Mouse (Mus musculus): Measurements from ENCODE around the gene Zfyve27. TPM values are rescaled to one million over a fixed set of nuclear protein-coding genes. Genes with fewer than 3 reads are reported as not detected.

Zfyve27 gene
- polyA plus RNA-seq, 1 experiment from 2014 or later = 28.2 TPM

Other genes with a start within 250 kb of the Zfyve27 start
- gene Exosc1, start 230.5 kb upstream of the Zfyve27 start, polyA plus RNA-seq (2015; fragmentation: Nextera tagmentation; extraction: Ambion mirVana) = 71.4 and 72.6 TPM in 2 replicates
- gene Zdhhc16, start 230.5 kb upstream of the Zfyve27 start, polyA plus RNA-seq (2015; fragmentation: Nextera tagmentation; extraction: Ambion mirVana) = 88.1 and 96.2 TPM in 2 replicates
- gene Mms19, start 182.8 kb upstream of the Zfyve27 start, polyA plus RNA-seq (2015; fragmentation: Nextera tagmentation; extraction: Ambion mirVana) = 29.7 and 35.3 TPM in 2 replicates
- gene Ubtd1, start 182.2 kb upstream of the Zfyve27 start, polyA plus RNA-seq (2015; fragmentation: Nextera tagmentation; extraction: Ambion mirVana) = 17.2 and 17.5 TPM in 2 replicates
- gene Ankrd2, start 128.0 kb upstream of the Zfyve27 start, polyA plus RNA-seq (2015; fragmentation: Nextera tagmentation; extraction: Ambion mirVana) = 0.31 and 0.58 TPM in 2 replicates
- 1.0 and 1.5 TPM in 2 replicates for gene Hoga1, start 118.3 kb upstream of the Zfyve27 start, polyA plus RNA-seq (2015; fragmentation: Nextera tagmentation; extraction: Ambion mirVana)
- not detected in 2 replicates for gene 4933411K16Rik, start 111.7 kb upstream of the Zfyve27 start, polyA plus RNA-seq (2015; fragmentation: Nextera tagmentation; extraction: Ambion mirVana)
- gene Morn4, start 77.6 kb upstream of the Zfyve27 start, polyA plus RNA-seq (2015; fragmentation: Nextera tagmentation; extraction: Ambion mirVana) = 21.1 and 22.9 TPM in 2 replicates
- gene Pi4k2a, start 73.5 kb upstream of the Zfyve27 start, polyA plus RNA-seq (2015; fragmentation: Nextera tagmentation; extraction: Ambion mirVana) = 21.7 and 26.1 TPM in 2 replicates
- gene Avpi1, start 34.9 kb upstream of the Zfyve27 start, polyA plus RNA-seq (2015; fragmentation: Nextera tagmentation; extraction: Ambion mirVana) = 64.3 and 64.4 TPM in 2 replicates
- gene Marveld1, start 16.6 kb upstream of the Zfyve27 start, polyA plus RNA-seq (2015; fragmentation: Nextera tagmentation; extraction: Ambion mirVana) = 17.1 and 21.0 TPM in 2 replicates
- 0.95 and 1.1 TPM in 2 replicates for gene Sfrp5, start 38.3 kb downstream of the Zfyve27 start, polyA plus RNA-seq (2015; fragmentation: Nextera tagmentation; extraction: Ambion mirVana)
- 0.09 and 0.10 TPM in 2 replicates for gene Golga7b, start 83.6 kb downstream of the Zfyve27 start, polyA plus RNA-seq (2015; fragmentation: Nextera tagmentation; extraction: Ambion mirVana)

All from lung, embryonic 15.5 days (tissue).